In the genomic region with DNA sequence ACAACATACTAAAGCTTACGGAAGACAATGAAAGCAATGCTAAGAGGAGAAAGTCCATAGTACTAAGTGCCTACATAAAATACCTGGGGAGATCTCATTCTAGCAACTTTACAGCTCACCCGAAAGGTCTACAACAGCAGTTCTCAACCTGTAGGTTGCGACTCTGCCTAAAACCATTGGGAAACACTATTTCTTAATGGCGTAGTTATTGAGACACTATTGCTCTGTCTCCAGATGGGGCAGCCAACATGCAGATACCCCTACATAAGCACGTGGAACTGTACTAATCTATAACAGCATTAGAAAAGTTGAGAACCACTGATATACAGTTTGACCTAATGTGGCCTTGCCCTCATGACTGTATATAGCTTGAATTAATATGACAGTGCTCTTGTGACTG, we compare ENCODE assay signal across 40 mouse cellular contexts. TPM values are rescaled to one million over a fixed set of nuclear protein-coding genes. Genes with fewer than 3 reads are reported as not detected.
"Had no signal": no experiment of that assay in that cellular context is flagged by ENCODE, and none has a peak within 500 bp of the region (broad histone marks: within the 10 kb centered on the region; RNA-seq: fewer than 3 reads in every experiment).

No protein-coding gene starts in this region.

- DNase-seq: gastrocnemius, postnatal 14 days; gastrocnemius, postnatal 36 days; heart, adult 11 months; heart, adult 2 months; heart, postnatal 10 days; heart, postnatal 4 days; kidney, adult 18-20 months; kidney, adult 8-10 months; kidney, postnatal 10 days; kidney, postnatal 25 days; kidney, postnatal 4 days; left cerebral cortex, postnatal 4 days had no signal

- H3K27me3 ChIP-seq: heart, embryonic 12.5 days; hindbrain, embryonic 12.5 days; intestine, embryonic 15.5 days; limb, embryonic 13.5 days; limb, embryonic 15.5 days; liver, embryonic 12.5 days had no signal

- H3K4me2 ChIP-seq: heart, embryonic 12.5 days; hindbrain, embryonic 12.5 days; hindbrain, embryonic 14.5 days; intestine, embryonic 15.5 days; limb, embryonic 13.5 days; limb, embryonic 15.5 days; liver, embryonic 12.5 days had no signal

- H3K9ac ChIP-seq: heart, embryonic 12.5 days; hindbrain, embryonic 12.5 days; hindbrain, embryonic 14.5 days; intestine, embryonic 15.5 days; limb, embryonic 13.5 days; limb, embryonic 15.5 days; liver, embryonic 12.5 days; liver, embryonic 14.5 days had no signal

- H3K9me3 ChIP-seq: heart, embryonic 10.5 days; intestine, embryonic 15.5 days; limb, embryonic 15.5 days; liver, embryonic 12.5 days had no signal

- H3K4me1 ChIP-seq: heart, embryonic 10.5 days; heart, embryonic 12.5 days; hindbrain, embryonic 10.5 days; hindbrain, embryonic 12.5 days; intestine, embryonic 15.5 days; limb, embryonic 13.5 days; limb, embryonic 15.5 days; liver, embryonic 12.5 days had no signal

- H3K4me3 ChIP-seq: heart, adult 2 months; heart, embryonic 10.5 days; heart, embryonic 12.5 days; hindbrain, embryonic 10.5 days; hindbrain, embryonic 12.5 days; intestine, embryonic 15.5 days; layer of hippocampus, adult 2 months; limb, embryonic 13.5 days; limb, embryonic 15.5 days; liver, embryonic 12.5 days had no signal

- H3K27ac ChIP-seq: heart, adult 2 months; heart, embryonic 10.5 days; hindbrain, embryonic 10.5 days; hindbrain, embryonic 12.5 days; hindbrain, embryonic 14.5 days; intestine, embryonic 15.5 days; layer of hippocampus, adult 2 months; limb, embryonic 13.5 days; limb, embryonic 15.5 days; liver, embryonic 12.5 days; liver, embryonic 14.5 days had no signal

- ATAC-seq: hindbrain, embryonic 16.5 days; inflammation-experienced regulatory T-cells, adult 6 months; intestine, embryonic 15.5 days; liver, embryonic 12.5 days had no signal

RNA-seq across cellular contexts. Expression of gene 4933421I07Rik, which starts 50.3 kb away (rescaled TPM):
- total RNA-seq: gastrocnemius, adult 18-20 months; gastrocnemius, adult 8-10 months; gastrocnemius, postnatal 14 days; gastrocnemius, postnatal 36 days; heart, adult 2 months; heart, postnatal 10 days; heart, postnatal 25 days; heart, postnatal 4 days; layer of hippocampus, adult 2 months; layer of hippocampus, postnatal 10 days; layer of hippocampus, postnatal 25 days; left cerebral cortex, adult 18-20 months; left cerebral cortex, adult 8-10 months; left cerebral cortex, postnatal 10 days; left cerebral cortex, postnatal 25 days; left cerebral cortex, postnatal 4 days; liver, adult 2 months had no signal
- polyA plus RNA-seq: heart, adult 2 months; heart, embryonic 10.5 days; heart, embryonic 12.5 days; heart, embryonic 14.5 days; heart, embryonic 16.5 days; hindbrain, embryonic 10.5 days; hindbrain, embryonic 12.5 days; hindbrain, embryonic 14.5 days; hindbrain, embryonic 16.5 days; inflammation-experienced regulatory T-cells, adult 6 months; intestine, embryonic 15.5 days; kidney, embryonic 14.5 days; kidney, embryonic 16.5 days; limb, embryonic 11.5 days; limb, embryonic 13.5 days; limb, embryonic 15.5 days; liver, adult 2 months; liver, embryonic 12.5 days; liver, embryonic 14.5 days had no signal
